Mouse (Mus musculus) heart, adult 11 months (tissue): ENCODE measurements at regions not wholly inside any gene's neighbourhood (a gene's known extent, or its start where the extent isn't known, plus 50 kb on each side); places are given as distances from the start of the nearest gene placed in this dataset.

Experiments
- DNase-seq: peaks from one replicate; pipeline ENCODE4 v3.0.0; 2022

DNA sequence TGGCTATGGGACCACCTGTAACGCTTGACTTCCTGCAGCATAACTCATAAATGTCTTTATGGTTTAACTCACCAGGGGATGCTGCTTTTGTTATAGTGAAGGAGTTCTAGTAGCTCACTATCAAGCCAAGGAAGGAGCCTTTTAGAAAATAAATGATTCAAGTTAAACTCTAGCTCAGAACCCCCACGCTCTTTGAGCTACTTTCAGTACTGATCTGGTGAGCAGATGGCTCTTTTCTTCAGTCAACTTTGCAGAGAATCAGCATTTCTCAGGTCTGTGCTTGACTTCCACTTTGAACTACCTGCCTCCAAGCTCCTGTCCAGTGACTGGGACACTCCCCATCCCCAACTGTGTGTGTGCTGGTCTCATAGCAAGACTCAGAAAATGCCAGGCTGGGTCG is 694.3 kb upstream of the Tmpo start:
- DNase-seq, result no peak

DNA sequence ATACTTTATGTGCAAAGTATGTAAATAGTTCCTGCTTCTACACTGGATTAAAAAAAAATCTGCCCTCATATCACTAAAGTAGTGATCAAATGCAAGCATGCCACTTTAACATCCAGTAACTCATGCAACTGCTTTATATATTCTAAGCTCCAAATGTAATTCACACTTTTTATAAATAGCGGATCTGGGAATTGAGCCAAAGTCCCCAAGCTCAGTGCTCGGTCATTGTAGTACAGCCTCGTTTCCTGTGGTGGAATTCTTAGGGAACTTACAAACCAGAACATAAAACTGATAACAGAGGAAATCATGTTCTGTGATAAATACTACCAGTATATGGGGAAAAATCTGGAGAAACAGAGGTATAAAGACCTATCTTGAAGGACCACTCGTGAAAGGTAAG is 690.1 kb upstream of the Tmpo start:
- no peak for DNase-seq

DNA sequence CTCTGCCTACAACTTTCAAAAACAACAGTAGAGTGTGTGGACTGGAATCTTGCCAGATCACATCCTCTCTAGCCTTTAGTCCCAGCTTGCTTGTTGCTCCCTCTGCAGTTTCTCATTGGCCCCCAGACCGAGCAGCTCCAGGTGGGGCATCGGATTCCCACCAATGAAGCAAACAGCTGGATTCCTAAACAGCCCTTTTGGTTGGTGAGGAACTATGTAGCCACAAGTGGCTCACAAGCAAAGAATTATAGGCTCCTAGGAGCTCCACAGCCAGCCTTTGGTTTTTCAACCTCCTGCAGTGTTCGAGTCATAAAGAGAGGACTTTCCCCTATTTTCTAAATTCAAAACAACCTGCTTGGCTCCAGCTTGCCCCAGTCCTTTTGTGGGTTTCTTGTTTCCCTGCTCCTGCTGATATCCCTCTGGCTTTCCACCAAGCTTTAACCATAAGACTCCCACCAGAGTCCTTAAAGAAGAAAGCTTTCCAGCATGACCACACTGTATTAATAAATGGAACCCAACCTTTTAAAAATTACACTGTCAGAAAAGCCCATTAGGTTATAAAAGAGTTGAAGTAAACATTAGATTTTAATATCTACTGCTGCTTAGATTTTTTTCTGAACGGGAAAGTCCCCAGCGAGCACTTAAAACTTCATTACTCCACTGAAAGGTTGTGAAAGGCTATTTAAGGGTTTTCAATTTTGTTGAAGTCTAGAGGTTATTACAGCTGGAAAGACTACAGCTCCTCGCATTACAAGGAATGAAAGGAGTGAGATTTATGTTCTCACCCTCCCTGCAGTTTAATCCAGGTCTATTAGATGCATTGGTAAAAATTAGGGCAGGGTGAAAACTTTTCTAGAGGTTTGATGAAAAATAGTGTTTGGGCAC is 677.8 kb upstream of the Tmpo start:
- peak; percentile 63 for DNase-seq

DNA sequence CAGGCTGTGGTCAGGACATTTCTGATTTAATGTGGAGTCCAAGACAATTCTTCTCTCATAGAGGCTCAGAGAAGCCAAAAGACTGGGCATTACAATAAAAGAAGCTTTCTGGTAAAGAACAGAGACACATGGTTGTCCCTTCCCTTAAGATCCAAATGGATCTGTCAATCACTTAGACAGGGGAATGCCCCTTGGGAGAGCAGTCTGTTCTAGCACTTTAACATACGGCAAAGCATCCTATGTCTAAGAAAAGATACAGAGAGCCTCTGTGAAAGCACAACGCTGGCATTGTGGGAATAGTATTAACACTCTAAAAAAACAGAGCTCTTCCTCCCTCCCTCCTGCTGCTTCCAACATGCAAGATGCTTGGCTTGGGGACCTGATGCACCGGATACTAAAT is 646.0 kb upstream of the Tmpo start:
- DNase-seq, result no peak

DNA sequence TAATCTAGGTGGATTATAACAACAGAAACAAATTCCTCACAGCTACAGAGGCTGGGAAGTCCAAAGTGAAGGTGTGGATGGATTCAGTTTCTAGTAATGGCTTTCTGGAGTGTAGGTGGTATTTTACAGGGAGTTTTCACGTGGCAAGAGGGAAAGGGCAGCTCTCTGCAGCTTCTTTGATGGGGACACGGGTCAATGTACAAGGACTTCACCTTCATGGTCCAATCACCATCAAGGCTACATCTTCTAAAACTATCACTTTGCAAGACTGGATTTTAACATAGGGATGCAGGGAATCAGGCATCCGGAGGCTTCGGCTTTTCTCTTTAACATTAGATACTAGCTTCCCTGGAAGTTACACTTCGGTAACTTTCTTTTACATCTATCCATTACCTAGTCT is 642.4 kb upstream of the Tmpo start:
- DNase-seq, result no peak

DNA sequence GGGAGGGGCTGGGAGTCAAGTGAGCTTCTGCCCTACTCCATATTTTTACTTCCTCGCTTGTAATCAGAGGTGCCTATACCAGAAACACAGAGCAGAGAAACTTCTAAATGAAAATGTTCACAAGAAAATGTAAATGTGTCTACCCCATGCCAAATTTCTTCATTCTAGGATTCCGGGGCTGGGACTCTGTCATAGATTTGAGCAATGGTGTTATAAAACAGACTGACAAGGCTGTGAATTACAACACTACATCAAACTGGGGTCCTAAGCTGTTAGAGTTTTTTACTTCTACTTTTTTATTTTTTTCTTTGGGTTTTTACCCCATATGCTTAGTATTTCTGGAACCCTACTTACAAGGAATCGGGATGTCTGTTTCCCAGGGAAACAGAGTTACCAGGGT is 623.8 kb upstream of the Tmpo start:
- no peak for DNase-seq
